Mouse (Mus musculus) intestine, embryonic 14.5 days (tissue): Measurements from ENCODE around the gene Sept9. TPM values are rescaled to one million over a fixed set of nuclear protein-coding genes. Genes with fewer than 3 reads are reported as not detected.

Source experiments
- ATAC-seq: fragments of 200-750 bp; cut with Nextera tagmentation; replicated peaks from 2 replicates; pipeline ENCODE4 v1.8.0; 2017; ENCODE audit warnings: low read depth, moderate number of reproducible peaks, moderate TSS enrichment, moderate library complexity; ENCODE audit not compliant: low FRiP score, low TSS enrichment
- DNase-seq: peaks from one replicate; pipeline ENCODE4 v3.0.0-alpha.2; 2018; ENCODE audit warnings: low spot score
- H3K27ac ChIP-seq: fragments of 300-500 bp; sonication (generic); 2 replicates; pipeline ENCODE4 v1.5.1; 2014; ENCODE audit warnings: low read depth, mild to moderate bottlenecking, control low read depth
- H3K27me3 ChIP-seq: fragments of 300-500 bp; sonication (generic); replicated peaks from 2 replicates; pipeline ENCODE4 v1.6.1; 2014; ENCODE audit warnings: low read length, control low read depth; ENCODE audit not compliant: control insufficient read depth, insufficient read depth
- H3K36me3 ChIP-seq: fragments of 300-500 bp; sonication (generic); 2 replicates; pipeline ENCODE4 v1.6.1; 2014; ENCODE audit warnings: low read length, control low read depth; ENCODE audit not compliant: control insufficient read depth, insufficient read depth
- H3K4me1 ChIP-seq: fragments of 300-500 bp; sonication (generic); replicated peaks from 2 replicates; pipeline ENCODE4 v1.6.1; 2014; ENCODE audit warnings: low read length, control low read depth, mixed read lengths; ENCODE audit not compliant: control insufficient read depth, insufficient read depth
- H3K4me2 ChIP-seq: fragments of 300-500 bp; sonication (generic); 2 replicates; pipeline ENCODE4 v1.6.1; 2014; ENCODE audit warnings: low read length
- H3K4me3 ChIP-seq: fragments of 300-500 bp; sonication (generic); 2 replicates; pipeline ENCODE4 v1.5.1; 2014; ENCODE audit warnings: low read depth, low read length, control low read depth, mixed read lengths
- H3K9ac ChIP-seq: fragments of 300-500 bp; sonication (generic); 2 replicates; pipeline ENCODE4 v1.6.1; 2014; ENCODE audit warnings: mild to moderate bottlenecking, low read length
- H3K9me3 ChIP-seq: fragments of 300-500 bp; sonication (generic); 2 replicates; pipeline ENCODE4 v1.6.1; 2016; ENCODE audit warnings: low read length, control low read depth; ENCODE audit not compliant: control insufficient read depth
- WGBS: fragments of 180-500 bp; shearing (Covaris S2); extraction: QIAGEN DNeasy Blood & Tissue Kit; methylation state at CpG from one replicate; pipeline ENCODE4 v1.1.7; 2014; 5-methylcytosine and 5-hydroxymethylcytosine counted together
- polyA plus RNA-seq: library from polyadenylated mRNA; unstranded; fragments of >200 nt; fragmentation: Nextera tagmentation; extraction: Ambion mirVana; gene quantifications from 2 replicates; pipeline ENCODE4 v1.2.1, GENCODE M21; 2014

Gene Sept9
- polyA plus RNA-seq, 1 experiment from 2014 or later = 143 TPM

GRCm38 (mm10) chr11:117169801-117170565, 29.5 kb upstream of the Sept9 start:
- Histone ChIP-seq H3K9ac (no peak overlapping the region), H3K4me1 (no peaks in the 10 kb centered on the region; the same call in 1 of the 2 replicates), H3K4me3 (no peak overlapping the region), H3K9me3 (no peaks in the 10 kb centered on the region), H3K27ac (no peak overlapping the region), H3K4me2 (no peak overlapping the region), H3K27me3 (no peaks in the 10 kb centered on the region), H3K36me3 (no peaks in the 10 kb centered on the region)
- no peak for DNase-seq
- no peak for ATAC-seq
- WGBS = 93% methylated on average over 19 of the region's 19 CpGs

- H3K27me3 ChIP-seq = no peaks in the 10 kb centered on the region
- DNase-seq = peak; percentile 77
- peak overlapping the region; percentile 50 for H3K4me2 ChIP-seq
- H3K36me3 ChIP-seq = no peaks in the 10 kb centered on the region
- H3K9me3 ChIP-seq = no peaks in the 10 kb centered on the region
- H3K9ac ChIP-seq = peak overlapping the region; percentile 23; the same call in 1 of the 2 replicates
- peak overlapping the region; percentile 85 for H3K27ac ChIP-seq
- 0 out of 2 replicates have a peak, but pooled peaks have one; percentile 34 for ATAC-seq
- 29% methylated on average over 18 of the region's 18 CpGs for whole genome bisulfite sequencing
- peak overlapping the region; percentile 27 for H3K4me3 ChIP-seq
- H3K4me1 ChIP-seq = no peaks in the 10 kb centered on the region; the same call in 1 of the 2 replicates
Measured at GRCm38 (mm10) chr11:117174098-117174892, 25.2 kb upstream of the Sept9 start.

- ATAC-seq (no peak; the same call in 1 of the 2 replicates), DNase-seq (peak; percentile 76)
- Histone ChIP-seq H3K27me3 (no peaks in the 10 kb centered on the region), H3K4me1 (no peaks in the 10 kb centered on the region; the same call in 1 of the 2 replicates), H3K4me2 (peak overlapping the region; percentile 50), H3K9me3 (peaks cover 1% of the 10 kb centered on the region), H3K4me3 (peak overlapping the region; percentile 27), H3K9ac (peak overlapping the region; percentile 23; the same call in 1 of the 2 replicates), H3K36me3 (no peaks in the 10 kb centered on the region), H3K27ac (peak overlapping the region; percentile 85)
- 27% methylated on average over 15 of the region's 15 CpGs for WGBS
Measured at GRCm38 (mm10) chr11:117174924-117175323, 24.5 kb upstream of the Sept9 start.

GRCm38 (mm10) chr11:117175472-117175871, 24.0 kb upstream of the Sept9 start:
- ATAC-seq = no peak
- Histone ChIP-seq H3K27ac (peak overlapping the region; percentile 85; the same call in 1 of the 2 replicates), H3K4me3 (no peak overlapping the region), H3K4me2 (peak overlapping the region; percentile 50), H3K4me1 (no peaks in the 10 kb centered on the region; the same call in 1 of the 2 replicates), H3K9ac (no peak overlapping the region), H3K9me3 (peaks cover 5% of the 10 kb centered on the region), H3K36me3 (no peaks in the 10 kb centered on the region), H3K27me3 (no peaks in the 10 kb centered on the region)
- WGBS = 64% methylated on average over 12 of the region's 12 CpGs
- DNase-seq = no peak

- no peak overlapping the region for H3K9ac ChIP-seq
- peaks cover 5% of the 10 kb centered on the region for H3K9me3 ChIP-seq
- H3K27ac ChIP-seq = no peak overlapping the region
- WGBS = 40% methylated on average over 5 of the region's 5 CpGs
- no peak overlapping the region for H3K4me2 ChIP-seq
- ATAC-seq (0 out of 2 replicates have a peak, but pooled peaks have one; percentile 16), DNase-seq (no peak)
- H3K4me3 ChIP-seq = no peak overlapping the region
- no peaks in the 10 kb centered on the region; the same call in 1 of the 2 replicates for H3K4me1 ChIP-seq
- H3K36me3 ChIP-seq = no peaks in the 10 kb centered on the region
- no peaks in the 10 kb centered on the region for H3K27me3 ChIP-seq
Measured at GRCm38 (mm10) chr11:117176304-117176703, 23.2 kb upstream of the Sept9 start.

GRCm38 (mm10) chr11:117176900-117177299, 22.6 kb upstream of the Sept9 start:
- Histone ChIP-seq H3K36me3 (no peaks in the 10 kb centered on the region), H3K4me2 (no peak overlapping the region), H3K4me3 (no peak overlapping the region), H3K9me3 (peaks cover 8% of the 10 kb centered on the region), H3K27ac (no peak overlapping the region), H3K4me1 (no peaks in the 10 kb centered on the region; the same call in 1 of the 2 replicates), H3K9ac (no peak overlapping the region), H3K27me3 (no peaks in the 10 kb centered on the region)
- no peak for DNase-seq
- ATAC-seq = peak; percentile 53; the same call in 1 of the 2 replicates
- 67% methylated on average over 5 of the region's 5 CpGs for WGBS

GRCm38 (mm10) chr11:117177303-117177979, 22.0 kb upstream of the Sept9 start:
- Histone ChIP-seq H3K4me3 (no peak overlapping the region), H3K9ac (no peak overlapping the region), H3K27me3 (no peaks in the 10 kb centered on the region), H3K4me2 (no peak overlapping the region), H3K36me3 (no peaks in the 10 kb centered on the region), H3K27ac (no peak overlapping the region), H3K9me3 (peaks cover 12% of the 10 kb centered on the region), H3K4me1 (no peaks in the 10 kb centered on the region; the same call in 1 of the 2 replicates)
- peak; percentile 79 for ATAC-seq
- peak; percentile 90 for DNase-seq
- WGBS = 58% methylated on average over 8 of the region's 11 CpGs

- DNase-seq (no peak), ATAC-seq (no peak)
- no peaks in the 10 kb centered on the region for H3K27me3 ChIP-seq
- WGBS = 78% methylated on average over 5 of the region's 5 CpGs
- peaks cover 16% of the 10 kb centered on the region for H3K9me3 ChIP-seq
- H3K4me1 ChIP-seq = peaks cover 4% of the 10 kb centered on the region; the same call in 1 of the 2 replicates
- H3K27ac ChIP-seq = no peak overlapping the region
- no peaks in the 10 kb centered on the region for H3K36me3 ChIP-seq
- no peak overlapping the region for H3K4me3 ChIP-seq
- H3K4me2 ChIP-seq = no peak overlapping the region
- no peak overlapping the region for H3K9ac ChIP-seq
Measured at GRCm38 (mm10) chr11:117179902-117180301, 19.6 kb upstream of the Sept9 start.
